Mouse (Mus musculus) CD4-positive, CD25-positive, alpha-beta regulatory T cell, adult 4 months (primary cell): ENCODE results near the gene Qdpr. TPM values are rescaled to one million over a fixed set of nuclear protein-coding genes. Genes with fewer than 3 reads are reported as not detected.
"Not testable (repeated sequence)": the region's sequence is repeated elsewhere in the genome, so short reads cannot be mapped to it uniquely, and the experiment has no call there.

Source experiments
- ATAC-seq: one replicate; pipeline ENCODE4 v1.8.0; 2017
- polyA plus RNA-seq, 2 experiments: library from polyadenylated mRNA; unstranded; fragments of 100-300 nt; shearing (Covaris generic); gene quantifications; one replicate each; pipeline ENCODE4 v1.2.1; 2017

Gene Qdpr
- polyA plus RNA-seq, 2 experiments from 2014 or later: 51.4 to 58.5 TPM

- no peak for ATAC-seq
Observed at GRCm38 (mm10) chr5:45449206-45449605, 830 bp downstream of the Qdpr start.

DNA sequence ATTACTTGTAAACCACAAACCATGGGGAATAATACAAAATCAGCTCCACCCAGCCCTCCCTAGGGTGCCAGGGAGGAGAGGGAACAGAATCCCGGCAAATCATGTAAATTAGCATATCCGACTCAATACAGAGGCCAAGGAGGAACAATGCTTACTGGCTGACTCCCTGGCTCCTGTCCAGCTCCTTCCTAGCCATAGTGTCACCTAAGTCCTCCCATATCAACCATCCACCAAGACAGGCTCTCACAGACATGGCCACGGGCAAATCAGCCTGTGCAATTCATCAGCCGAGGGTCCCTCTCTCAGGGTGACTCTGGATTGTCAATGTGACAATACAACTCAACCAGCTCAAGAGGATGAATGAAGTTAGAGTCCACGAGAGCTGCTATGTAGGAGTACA lies 1.4 kb downstream of the Qdpr start:
- no peak for ATAC-seq

- ATAC-seq: no peak
Observed at GRCm38 (mm10) chr5:45444130-45444832, 5.8 kb downstream of the Qdpr start.

DNA sequence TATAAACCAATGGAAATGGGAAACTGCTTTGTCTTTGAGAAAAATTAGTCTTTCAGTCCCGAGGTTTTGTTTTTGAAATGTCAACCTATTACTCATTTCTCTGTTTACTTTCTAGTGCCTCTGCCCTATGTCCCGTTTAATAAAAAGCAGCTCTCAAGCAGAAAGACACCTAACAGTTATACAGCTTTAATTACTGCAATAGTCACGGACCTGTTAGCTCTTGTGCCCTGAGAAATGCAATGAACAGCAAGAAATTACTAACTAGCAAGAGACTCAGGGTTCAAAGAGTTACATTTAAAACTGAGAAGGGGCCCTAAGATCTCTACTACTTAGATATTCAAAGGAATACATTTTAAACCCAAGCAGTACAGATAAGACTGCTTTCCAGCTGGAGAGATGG lies 8.3 kb downstream of the Qdpr start:
- no peak for ATAC-seq

GRCm38 (mm10) chr5:45441124-45441523 lies 8.9 kb downstream of the Qdpr start:
- ATAC-seq: no peak

DNA sequence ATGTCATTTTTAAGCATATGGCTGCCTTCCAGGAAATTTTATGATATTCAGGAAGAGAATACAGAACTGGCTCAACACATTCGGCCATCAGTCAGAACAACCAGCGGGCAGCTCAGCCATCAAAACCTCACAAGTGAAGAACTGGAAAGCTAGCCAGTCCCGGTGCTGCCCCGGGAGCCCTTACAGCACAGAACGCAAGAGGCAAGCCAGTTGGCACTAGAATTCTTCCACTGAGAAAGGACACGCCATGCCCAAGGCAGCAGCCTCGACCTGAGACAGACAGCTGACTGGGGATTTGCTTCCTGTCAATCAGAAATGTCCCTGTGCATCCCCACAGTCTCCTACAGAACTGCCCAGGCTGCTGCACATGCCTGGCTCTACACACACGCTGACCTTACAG lies 11.7 kb downstream of the Qdpr start:
- ATAC-seq: no peak

DNA sequence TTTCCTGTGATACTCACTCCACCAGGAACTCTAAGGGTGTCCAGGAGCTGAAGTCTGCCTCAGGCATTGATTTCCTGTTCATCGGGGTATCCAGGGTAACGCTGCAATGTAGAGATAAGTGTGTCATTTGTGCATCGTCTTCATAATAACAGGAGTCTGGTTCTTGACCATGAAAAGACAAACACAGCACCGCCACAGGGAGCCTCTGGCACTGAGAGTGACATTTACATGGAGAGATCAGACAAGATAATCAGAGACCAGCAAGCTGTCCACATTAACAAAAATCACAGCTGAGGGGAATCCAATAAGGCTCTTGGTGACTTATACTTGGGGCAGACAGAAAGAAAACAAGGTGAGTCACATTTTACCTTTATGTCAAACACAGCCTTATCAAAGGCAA lies 12.2 kb downstream of the Qdpr start:
- no peak for ATAC-seq

- ATAC-seq: no peak
Observed at GRCm38 (mm10) chr5:45435967-45436950, 13.8 kb downstream of the Qdpr start.

DNA sequence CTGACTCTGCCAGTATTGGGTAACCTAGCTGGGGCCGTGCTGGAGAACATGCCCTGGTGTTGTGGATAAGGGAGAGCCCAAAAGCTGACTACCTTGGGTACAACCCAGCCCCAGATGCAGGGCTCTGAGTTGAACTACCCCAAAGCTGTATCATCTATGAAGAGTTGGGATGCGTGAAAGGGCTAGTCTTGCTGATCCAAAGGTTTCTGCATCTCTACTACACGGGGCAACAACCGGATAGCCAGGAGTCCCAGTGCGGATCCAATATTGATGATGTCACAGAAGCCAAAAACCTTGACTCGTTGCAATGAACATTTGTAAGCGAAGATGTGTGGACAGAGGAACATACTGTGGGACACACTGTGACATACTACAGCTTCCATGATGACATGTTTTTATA lies 22.1 kb downstream of the Qdpr start:
- ATAC-seq: no peak

DNA sequence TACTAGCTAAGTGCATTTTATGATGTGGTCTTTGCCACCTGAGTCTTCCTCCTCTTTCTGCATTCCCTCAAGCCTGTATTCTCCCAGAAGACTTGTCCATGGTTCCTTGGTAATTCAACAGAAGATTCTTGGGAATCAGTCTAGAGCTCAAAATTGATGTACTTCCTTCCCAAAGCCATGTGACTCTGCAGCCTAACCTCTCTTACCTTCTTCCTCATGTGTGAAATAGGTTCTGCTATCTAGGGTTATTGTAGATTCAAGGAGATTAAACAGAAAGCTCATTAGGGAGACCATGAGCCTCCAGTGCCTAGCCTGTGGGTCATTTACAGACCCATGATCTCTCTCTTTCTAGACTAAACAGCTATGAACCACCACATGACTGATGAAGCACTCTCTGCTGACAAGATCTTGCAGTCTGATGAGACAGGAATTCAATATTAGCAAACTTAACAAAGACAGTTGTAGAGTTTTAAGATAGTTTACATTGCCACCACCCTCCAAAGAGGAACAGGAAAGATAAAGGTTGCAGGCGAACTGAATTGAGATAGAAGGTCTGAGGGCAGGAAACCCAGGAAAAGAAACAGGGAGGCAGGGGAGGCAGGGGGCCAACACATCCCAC lies 23.5 kb downstream of the Qdpr start:
- ATAC-seq: no peak

GRCm38 (mm10) chr5:45425771-45426170 lies 24.3 kb downstream of the Qdpr start:
- not testable (repeated sequence) for ATAC-seq

DNA sequence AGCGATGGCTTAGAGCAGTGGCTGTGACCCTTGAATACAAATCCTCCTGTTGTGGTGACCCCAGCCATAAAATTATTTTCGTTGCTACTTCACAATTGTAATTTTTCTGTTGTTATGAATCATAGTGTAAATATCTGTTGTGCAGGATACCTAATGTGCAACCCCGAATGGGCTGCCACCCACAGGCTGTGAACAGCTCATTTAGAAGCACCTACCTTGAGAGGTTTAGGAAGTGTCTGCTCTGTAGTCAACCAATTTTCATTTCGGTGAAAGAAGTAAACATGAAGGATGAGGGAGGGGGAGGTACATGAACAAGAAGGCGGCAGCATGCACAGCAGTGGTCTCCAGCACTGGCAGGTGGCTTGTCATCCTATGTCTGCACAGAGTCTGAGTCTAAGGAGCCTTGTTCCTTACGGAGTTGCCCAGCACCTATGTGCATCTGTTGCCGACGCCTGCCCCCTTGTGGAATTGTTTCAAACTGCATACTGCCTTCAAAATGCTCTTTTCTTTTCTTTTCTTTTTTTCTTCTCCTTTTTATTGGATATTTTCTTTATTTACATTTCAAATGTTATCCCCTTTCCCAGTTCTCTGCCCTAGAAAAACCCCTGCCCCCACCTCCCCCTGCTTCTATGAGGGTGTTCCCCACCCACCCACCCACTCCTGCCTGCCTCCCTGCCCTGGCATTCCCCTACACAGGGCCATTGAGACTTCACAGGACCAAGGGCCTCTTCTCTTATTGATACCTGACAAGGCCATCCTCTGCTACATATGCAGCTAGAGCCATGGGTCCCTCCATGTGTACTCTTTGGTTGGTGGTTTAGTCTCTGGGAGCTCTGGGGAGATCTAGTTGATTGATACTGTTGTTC lies 25.8 kb downstream of the Qdpr start:
- no peak for ATAC-seq

- ATAC-seq: no peak
Observed at GRCm38 (mm10) chr5:45421881-45422844, 27.9 kb downstream of the Qdpr start.

DNA sequence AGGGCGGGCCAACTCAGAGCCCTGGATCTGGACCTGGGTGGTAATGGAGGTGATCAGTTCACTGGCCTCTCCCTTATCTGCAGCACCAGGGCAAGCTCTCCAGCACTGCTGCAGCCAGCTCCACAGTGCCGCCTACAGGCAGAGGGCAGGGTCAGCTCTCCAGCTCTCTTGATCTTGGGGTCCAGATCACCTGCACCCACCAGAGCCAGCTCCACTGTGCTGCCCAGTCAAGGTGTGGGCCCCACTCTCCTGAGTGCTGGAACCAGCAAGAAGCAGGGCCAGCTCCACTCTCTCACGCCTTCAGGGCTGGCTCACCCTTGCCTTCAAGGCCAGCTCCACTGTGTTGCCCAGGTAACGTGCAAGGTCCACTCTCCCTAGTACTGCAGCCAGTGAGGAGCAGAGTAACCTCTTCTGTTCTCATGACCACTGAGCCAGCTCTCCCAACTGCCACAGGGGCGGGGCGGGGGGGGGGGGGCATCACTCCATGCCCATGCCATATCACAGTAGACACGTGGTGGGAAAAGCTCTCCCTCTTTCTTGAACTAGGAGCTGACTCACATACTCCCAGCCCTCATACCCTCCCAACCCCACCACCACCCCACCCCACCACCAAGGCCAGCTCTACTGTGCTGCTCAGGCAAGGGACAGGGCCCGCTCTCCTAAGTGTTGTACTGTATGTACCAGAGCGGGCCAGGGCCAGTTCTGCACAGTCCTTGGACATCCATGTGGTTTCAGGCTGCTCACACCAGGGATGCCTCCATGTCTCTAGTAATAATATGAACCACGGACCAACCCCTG lies 30.0 kb downstream of the Qdpr start:
- ATAC-seq: no peak

- ATAC-seq: no peak
Observed at GRCm38 (mm10) chr5:45417859-45418443, 32.1 kb downstream of the Qdpr start.

DNA sequence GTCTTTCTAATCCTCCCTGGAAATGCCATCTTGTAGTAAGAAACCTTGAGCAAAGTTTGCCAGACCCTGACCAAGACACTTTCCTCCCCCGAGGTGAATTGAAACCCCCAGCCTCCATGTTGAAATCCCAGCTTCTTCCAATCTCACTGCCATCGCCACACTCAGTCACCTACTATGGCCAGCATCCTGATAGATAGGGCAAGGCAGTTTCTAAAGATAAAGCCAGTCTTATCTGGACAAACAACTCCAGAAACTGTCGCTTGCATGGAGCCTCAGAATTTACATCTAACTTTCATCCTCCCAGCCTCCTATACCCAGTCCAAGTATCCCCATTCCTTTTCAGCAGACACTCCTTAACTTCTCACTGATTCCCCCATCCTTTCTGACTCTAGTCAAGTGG lies 33.6 kb downstream of the Qdpr start:
- no peak for ATAC-seq

GRCm38 (mm10) chr5:45406129-45406528 lies 43.9 kb downstream of the Qdpr start:
- ATAC-seq: no peak

- ATAC-seq: no peak
Observed at GRCm38 (mm10) chr5:45402632-45403031, 47.4 kb downstream of the Qdpr start.

GRCm38 (mm10) chr5:45384034-45384812 lies 65.8 kb downstream of the Qdpr start:
- no peak for ATAC-seq
